Mouse (Mus musculus) cerebellum, adult 2 months (tissue): ENCODE data around the gene Osbp2. TPM values are rescaled to one million over a fixed set of nuclear protein-coding genes. Genes with fewer than 3 reads are reported as not detected.

Experiments
- DNase-seq, 2 experiments: peaks; one replicate each; pipeline ENCODE4 v3.0.0; 2021
- H3K27ac ChIP-seq: fragments of 200-500 bp; 2 replicates; pipeline ENCODE4 v1.5.1; 2012; ENCODE audit warnings: low read length, control low read depth, inconsistent platforms; ENCODE audit not compliant: insufficient read depth
- H3K27me3 ChIP-seq: fragments of 200-500 bp; 2 replicates; pipeline ENCODE4 v1.6.1; 2012; ENCODE audit warnings: inconsistent platforms, mild to moderate bottlenecking, low read length, moderate library complexity; ENCODE audit not compliant: control insufficient read depth, insufficient read depth
- H3K4me1 ChIP-seq: fragments of 200-500 bp; 2 replicates; pipeline ENCODE4 v1.6.1; 2011; ENCODE audit warnings: low read length; ENCODE audit not compliant: control insufficient read depth, insufficient read depth
- H3K4me3 ChIP-seq: fragments of 200-500 bp; replicated peaks from 2 replicates; pipeline ENCODE3; 2011; ENCODE audit warnings: mild to moderate bottlenecking, low read depth, low read length, control low read depth; ENCODE audit not compliant: insufficient read depth
- CTCF ChIP-seq: fragments of 200-500 bp; IDR thresholded peaks from 2 replicates; pipeline ENCODE4 v1.5.1; 2011; ENCODE audit warnings: low read depth, mild to moderate bottlenecking, control low read depth, low read length, moderate library complexity, borderline replicate concordance; ENCODE audit not compliant: insufficient read depth
- POLR2A ChIP-seq: fragments of 200-500 bp; IDR thresholded peaks from 2 replicates; pipeline ENCODE4 v1.6.1; 2011; ENCODE audit warnings: low read length, control low read depth, borderline replicate concordance; ENCODE audit not compliant: insufficient read depth
- WGBS: fragments of 180-500 bp; shearing (Covaris S2); methylation state at CpG from one replicate; pipeline ENCODE4 v1.1.7; 2018; 5-methylcytosine and 5-hydroxymethylcytosine counted together
- polyA plus RNA-seq: library from polyadenylated mRNA; depleted of rRNA; stranded (reverse); fragments of >200 nt; gene quantifications from 2 replicates; pipeline ENCODE4 v1.2.3, GENCODE M21; 2012

The Osbp2 gene
- polyA plus RNA-seq, 1 experiment: 71.3 TPM

- no peak overlapping the region for H3K4me3 ChIP-seq
- DNase-seq: peak in 1 of 2 experiments; percentile 59
- peaks cover 1% of the 10 kb centered on the region for H3K4me1 ChIP-seq
- WGBS: 24% methylated on average over 8 of the region's 8 CpGs
- no peak for TF ChIP-seq CTCF
- no peak for TF ChIP-seq POLR2A
- no peaks in the 10 kb centered on the region for H3K27me3 ChIP-seq
- H3K27ac ChIP-seq: no peak overlapping the region
Measured at GRCm38 (mm10) chr11:3742449-3742848, 121.3 kb downstream of the Osbp2 start.

GRCm38 (mm10) chr11:3741183-3741582, 122.5 kb downstream of the Osbp2 start:
- DNase-seq: no peak
- 63% methylated on average over 12 of the region's 12 CpGs for WGBS

GRCm38 (mm10) chr11:3738778-3739177, 124.9 kb downstream of the Osbp2 start:
- peaks cover 24% of the 10 kb centered on the region for H3K4me1 ChIP-seq
- no peak overlapping the region for H3K4me3 ChIP-seq
- H3K27me3 ChIP-seq: no peaks in the 10 kb centered on the region
- WGBS: 93% methylated on average over 2 of the region's 2 CpGs
- no peak for TF ChIP-seq CTCF
- no peak for TF ChIP-seq POLR2A
- H3K27ac ChIP-seq: no peak overlapping the region
- DNase-seq: no peak

More at GRCm38 (mm10) chr11:3741183-3741582, 122.5 kb downstream of the Osbp2 start:
- H3K4me1 ChIP-seq: peaks cover 3% of the 10 kb centered on the region; the same call in 1 of the 2 replicates
- H3K27me3 ChIP-seq: no peaks in the 10 kb centered on the region
- H3K27ac ChIP-seq: no peak overlapping the region
- H3K4me3 ChIP-seq: no peak overlapping the region
- TF ChIP-seq CTCF: no peak

GRCm38 (mm10) chr11:3735715-3736114, 128.0 kb downstream of the Osbp2 start:
- 80% methylated on average over 11 of the region's 11 CpGs for whole genome bisulfite sequencing
- no peak for TF ChIP-seq POLR2A
- no peak for DNase-seq

GRCm38 (mm10) chr11:3733933-3734636, 129.6 kb downstream of the Osbp2 start:
- Histone ChIP-seq H3K4me3 (no peak overlapping the region), H3K27me3 (no peaks in the 10 kb centered on the region), H3K4me1 (peaks cover 42% of the 10 kb centered on the region), H3K27ac (peak overlapping the region; percentile 46; the same call in 1 of the 2 replicates)
- TF ChIP-seq POLR2A (no peak), CTCF (no peak)
- 61% methylated on average over 14 of the region's 14 CpGs for WGBS
- DNase-seq: no peak

More at GRCm38 (mm10) chr11:3735715-3736114, 128.0 kb downstream of the Osbp2 start:
- H3K4me1 ChIP-seq: peaks cover 39% of the 10 kb centered on the region
- H3K4me3 ChIP-seq: no peak overlapping the region
- H3K27ac ChIP-seq: no peak overlapping the region
- H3K27me3 ChIP-seq: no peaks in the 10 kb centered on the region

GRCm38 (mm10) chr11:3731469-3731868, 132.2 kb downstream of the Osbp2 start:
- no peak for DNase-seq
- Histone ChIP-seq H3K4me1 (peaks cover 62% of the 10 kb centered on the region), H3K27ac (no peak overlapping the region), H3K27me3 (no peaks in the 10 kb centered on the region), H3K4me3 (no peak overlapping the region)
- no peak for TF ChIP-seq CTCF
- TF ChIP-seq POLR2A: no peak
- WGBS: 68% methylated on average over 4 of the region's 4 CpGs

- Histone ChIP-seq H3K4me1 (peaks cover 76% of the 10 kb centered on the region), H3K27me3 (no peaks in the 10 kb centered on the region), H3K27ac (peak overlapping the region; percentile 81), H3K4me3 (no peak overlapping the region)
- 9% methylated on average over 9 of the region's 9 CpGs for WGBS
- DNase-seq: peak; percentile 70 to 77
- TF ChIP-seq CTCF: no peak
- TF ChIP-seq POLR2A: no peak
Measured at GRCm38 (mm10) chr11:3727438-3728105, 136.1 kb downstream of the Osbp2 start.

- no peaks in the 10 kb centered on the region for H3K27me3 ChIP-seq
- H3K27ac ChIP-seq: peak overlapping the region; percentile 42; the same call in 1 of the 2 replicates
- peak in 1 of 2 experiments; percentile 25 for DNase-seq
- 48% methylated on average over 10 of the region's 10 CpGs for WGBS
- peaks cover 81% of the 10 kb centered on the region for H3K4me1 ChIP-seq
- no peak overlapping the region for H3K4me3 ChIP-seq
- TF ChIP-seq POLR2A (no peak), CTCF (no peak)
Measured at GRCm38 (mm10) chr11:3725331-3726054, 138.2 kb downstream of the Osbp2 start.
